Mouse (Mus musculus) neural tube, embryonic 11.5 days (tissue): ENCODE measurements around the gene Olfr1015. TPM values are rescaled to one million over a fixed set of nuclear protein-coding genes. Genes with fewer than 3 reads are reported as not detected.

ENCODE experiments used
- polyA plus RNA-seq: library from polyadenylated mRNA; unstranded; fragments of >200 nt; fragmentation: Nextera tagmentation; extraction: Ambion mirVana; gene quantifications from 2 replicates; pipeline ENCODE4 v1.2.1, GENCODE M21; 2014

Olfr1015 gene
- polyA plus RNA-seq, 1 experiment from 2014 or later: not detected

Other genes with a start within 250 kb of the Olfr1015 start
- gene Olfr996, start 202.8 kb upstream of the Olfr1015 start, polyA plus RNA-seq: not detected in 2 replicates
- gene Olfr998, start 193.1 kb upstream of the Olfr1015 start, polyA plus RNA-seq: not detected in 2 replicates
- gene Olfr1000, start 170.1 kb upstream of the Olfr1015 start, polyA plus RNA-seq: not detected in 2 replicates
- gene Olfr1002, start 131.3 kb upstream of the Olfr1015 start, polyA plus RNA-seq: not detected in 2 replicates
- not detected in 2 replicates for gene Olfr154, start 117.6 kb upstream of the Olfr1015 start, polyA plus RNA-seq
- gene Olfr1006, start 103.2 kb upstream of the Olfr1015 start, polyA plus RNA-seq: not detected in 2 replicates
- not detected in 2 replicates for gene Olfr1008, start 92.6 kb upstream of the Olfr1015 start, polyA plus RNA-seq
- not detected in 2 replicates for gene Olfr1009, start 66.6 kb upstream of the Olfr1015 start, polyA plus RNA-seq
- gene Olfr1012, start 19.3 kb upstream of the Olfr1015 start, polyA plus RNA-seq: not detected in 2 replicates
- not detected in 2 replicates for gene Olfr1013, start 14.9 kb upstream of the Olfr1015 start, polyA plus RNA-seq
- gene Olfr1014, start 9.3 kb upstream of the Olfr1015 start, polyA plus RNA-seq: not detected in 2 replicates
- not detected in 2 replicates for gene Olfr1016, start 20.5 kb downstream of the Olfr1015 start, polyA plus RNA-seq
- gene Olfr1018, start 36.5 kb downstream of the Olfr1015 start, polyA plus RNA-seq: not detected in 2 replicates
- not detected in 2 replicates for gene Olfr1019, start 63.5 kb downstream of the Olfr1015 start, polyA plus RNA-seq
- not detected in 2 replicates for gene Olfr1020, start 65.0 kb downstream of the Olfr1015 start, polyA plus RNA-seq
- not detected in 2 replicates for gene Olfr1022, start 86.6 kb downstream of the Olfr1015 start, polyA plus RNA-seq
- not detected in 2 replicates for gene Olfr1023, start 103.6 kb downstream of the Olfr1015 start, polyA plus RNA-seq
- not detected in 2 replicates for gene Olfr1024, start 123.0 kb downstream of the Olfr1015 start, polyA plus RNA-seq
- not detected in 2 replicates for gene Olfr1025-ps1, start 133.2 kb downstream of the Olfr1015 start, polyA plus RNA-seq
- gene Olfr1026, start 139.5 kb downstream of the Olfr1015 start, polyA plus RNA-seq: not detected in 2 replicates
- gene Olfr1028, start 168.4 kb downstream of the Olfr1015 start, polyA plus RNA-seq: not detected in 2 replicates
- not detected in 2 replicates for gene Olfr1029, start 191.9 kb downstream of the Olfr1015 start, polyA plus RNA-seq
- gene Olfr1030, start 197.3 kb downstream of the Olfr1015 start, polyA plus RNA-seq: not detected in 2 replicates
- not detected in 2 replicates for gene Olfr1031, start 208.3 kb downstream of the Olfr1015 start, polyA plus RNA-seq
- not detected in 2 replicates for gene Olfr1032, start 223.5 kb downstream of the Olfr1015 start, polyA plus RNA-seq
- not detected in 2 replicates for gene Olfr1033, start 238.6 kb downstream of the Olfr1015 start, polyA plus RNA-seq